Mouse (Mus musculus) c-Kit-positive CD71-negative TER-119-negative erythroid progenitor cells, embryonic 14.5 days (primary cell): ENCODE measurements around the gene Gm3012.
"Not testable (repeated sequence)": the region's sequence is repeated elsewhere in the genome, so short reads cannot be mapped to it uniquely, and the experiment has no call there.

Source experiments
- DNase-seq: peaks from one replicate; pipeline ENCODE4 v3.0.0-alpha.2; 2013; ENCODE audit warnings: low read depth

Gene Gm3012

DNA sequence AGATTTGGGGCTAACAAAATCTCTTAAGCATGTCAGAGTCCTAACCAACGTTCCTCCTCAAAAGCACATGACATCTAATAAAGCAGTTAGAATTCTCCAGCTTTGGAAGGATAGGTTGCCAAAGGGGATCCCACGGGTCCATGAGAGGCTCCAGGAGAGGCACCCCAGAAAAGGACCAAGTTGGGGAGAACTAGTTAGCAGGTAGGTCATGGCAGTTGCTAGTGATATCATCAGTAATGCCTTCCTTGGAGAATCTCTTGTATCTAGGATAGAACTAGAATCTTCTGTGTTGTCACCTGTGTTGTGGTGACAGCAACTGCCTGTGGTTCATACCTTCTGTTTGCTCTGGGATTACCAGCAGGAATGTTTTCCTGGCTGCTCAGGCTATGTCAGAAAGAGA lies at the start of gene Gm3012:
Gm3012 (plus strand) TSS at position 301 of the 400 bp plus-strand sequence.
- not testable (repeated sequence) for DNase-seq

- DNase-seq, result not testable (repeated sequence)
Measured at GRCm38 (mm10) chr14:3651730-3652129, 17.4 kb downstream of the Gm3012 start, which contains the start of gene Gm3020. TSS of gene Gm3020 (plus strand) at chr14:3652030.

- DNase-seq, result not testable (repeated sequence)
Measured at GRCm38 (mm10) chr14:3688483-3688882, 54.2 kb downstream of the Gm3012 start, which contains the start of gene Gm3043. TSS of gene Gm3043 (plus strand) at chr14:3688783.
